Mouse (Mus musculus) spleen, adult 10 weeks (tissue): ENCODE results near the gene Ptpn4. TPM values are rescaled to one million over a fixed set of nuclear protein-coding genes. Genes with fewer than 3 reads are reported as not detected.

Experiments used
- polyA plus RNA-seq: library from polyadenylated mRNA; stranded (reverse); fragments of 350-450 nt; fragmentation: Illumina TruSeq; extraction: RNeasy Lipid Tissue Mini Kit (QIAGEN cat#74804); gene quantifications from one replicate; pipeline ENCODE4 v1.2.3, GENCODE M21; 2015; ENCODE audit warnings: low replicate concordance; ENCODE audit not compliant: insufficient read depth

Ptpn4 gene
- polyA plus RNA-seq = 16.3 TPM

GRCm38 (mm10) chr1:119837035-119837751 lies at the start of gene Ptpn4:
TSS of gene Ptpn4 (minus strand) at chr1:119837613.

GRCm38 (mm10) chr1:119648205-119649111 lies 189.0 kb downstream of the Ptpn4 start, which contains the start of gene Epb41l5:
TSS of gene Epb41l5 (minus strand) at chr1:119649000.

Other genes starting within 250 kb of the Ptpn4 start
- gene Epb41l5, start 188.6 kb downstream of the Ptpn4 start, polyA plus RNA-seq = 1.4 TPM
- 5.5 TPM for gene Tmem177, start 75.6 kb upstream of the Ptpn4 start, polyA plus RNA-seq
- not detected for gene Cfap221, start 159.6 kb upstream of the Ptpn4 start, polyA plus RNA-seq
- gene Sctr, start 169.3 kb upstream of the Ptpn4 start, polyA plus RNA-seq = not detected
- gene Tmem37, start 236.5 kb upstream of the Ptpn4 start, polyA plus RNA-seq = 3.6 TPM